Mouse (Mus musculus) intestine, embryonic 16.5 days (tissue): ENCODE measurements around the gene 2310034G01Rik. TPM values are rescaled to one million over a fixed set of nuclear protein-coding genes. Genes with fewer than 3 reads are reported as not detected.

Source experiments
- ATAC-seq: fragments of 200-750 bp; cut with Nextera tagmentation; 2 replicates; pipeline ENCODE4 v1.8.0; 2017; ENCODE audit warnings: moderate TSS enrichment, moderate library complexity
- H3K27ac ChIP-seq: fragments of 300-500 bp; sonication (generic); 2 replicates; pipeline ENCODE4 v1.5.1; 2014; ENCODE audit warnings: mild to moderate bottlenecking, low read length
- H3K27me3 ChIP-seq: fragments of 300-500 bp; sonication (generic); replicated peaks from 2 replicates; pipeline ENCODE4 v1.6.1; 2014; ENCODE audit warnings: low read length, control low read depth, mixed read lengths; ENCODE audit not compliant: control insufficient read depth, insufficient read depth
- H3K36me3 ChIP-seq: fragments of 300-500 bp; sonication (generic); 2 replicates; pipeline ENCODE4 v1.6.1; 2014; ENCODE audit warnings: low read length, control low read depth; ENCODE audit not compliant: control insufficient read depth, insufficient read depth
- H3K4me1 ChIP-seq: fragments of 300-500 bp; sonication (generic); 2 replicates; pipeline ENCODE4 v1.6.1; 2014; ENCODE audit warnings: low read length, control low read depth, mixed read lengths; ENCODE audit not compliant: control insufficient read depth, insufficient read depth
- H3K4me2 ChIP-seq: fragments of 300-500 bp; sonication (generic); 2 replicates; pipeline ENCODE4 v1.6.1; 2014; ENCODE audit warnings: low read depth, low read length, control low read depth
- H3K4me3 ChIP-seq: fragments of 300-500 bp; sonication (generic); 2 replicates; pipeline ENCODE4 v1.5.1; 2014; ENCODE audit warnings: mild to moderate bottlenecking, low read length
- H3K9ac ChIP-seq: fragments of 300-500 bp; sonication (generic); 2 replicates; pipeline ENCODE4 v1.6.1; 2014; ENCODE audit warnings: low read depth, low read length
- H3K9me3 ChIP-seq: fragments of 300-500 bp; sonication (generic); 2 replicates; pipeline ENCODE4 v1.6.1; 2016; ENCODE audit warnings: low read length, control low read depth; ENCODE audit not compliant: control insufficient read depth
- WGBS: fragments of 180-500 bp; shearing (Covaris S2); extraction: QIAGEN DNeasy Blood & Tissue Kit; methylation state at CpG from one replicate; pipeline ENCODE4 v1.1.7; 2014; 5-methylcytosine and 5-hydroxymethylcytosine counted together
- polyA plus RNA-seq: library from polyadenylated mRNA; unstranded; fragments of >200 nt; fragmentation: Nextera tagmentation; extraction: Ambion mirVana; gene quantifications from 2 replicates; pipeline ENCODE4 v1.2.1, GENCODE M21; 2015

Gene 2310034G01Rik
- polyA plus RNA-seq, 1 experiment from 2014 or later: 1.5 TPM

DNA sequence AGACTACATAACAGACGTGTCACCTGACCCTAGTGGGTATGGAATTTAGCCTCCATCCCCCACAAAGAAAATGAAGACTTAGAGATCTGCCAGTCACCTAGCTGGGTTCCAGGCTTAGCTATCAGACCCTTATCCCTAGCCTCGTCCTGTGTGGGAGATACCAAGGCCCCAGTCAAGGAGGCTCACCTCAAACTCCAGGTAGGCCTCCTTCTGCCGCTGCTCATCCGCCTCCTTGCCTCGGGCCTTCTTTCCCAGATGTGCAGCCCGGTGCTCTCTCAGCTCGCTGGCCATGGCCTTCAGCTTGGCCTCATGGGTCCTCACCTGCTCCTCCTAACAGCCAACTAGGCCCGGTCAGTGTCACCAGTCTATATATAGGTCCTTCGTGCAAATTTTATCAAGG is 37.0 kb downstream of the 2310034G01Rik start:
- H3K27me3 ChIP-seq: peaks cover 25% of the 10 kb centered on the region
- 90% methylated on average over 9 of the region's 9 CpGs for WGBS
- no peak for ATAC-seq

DNA sequence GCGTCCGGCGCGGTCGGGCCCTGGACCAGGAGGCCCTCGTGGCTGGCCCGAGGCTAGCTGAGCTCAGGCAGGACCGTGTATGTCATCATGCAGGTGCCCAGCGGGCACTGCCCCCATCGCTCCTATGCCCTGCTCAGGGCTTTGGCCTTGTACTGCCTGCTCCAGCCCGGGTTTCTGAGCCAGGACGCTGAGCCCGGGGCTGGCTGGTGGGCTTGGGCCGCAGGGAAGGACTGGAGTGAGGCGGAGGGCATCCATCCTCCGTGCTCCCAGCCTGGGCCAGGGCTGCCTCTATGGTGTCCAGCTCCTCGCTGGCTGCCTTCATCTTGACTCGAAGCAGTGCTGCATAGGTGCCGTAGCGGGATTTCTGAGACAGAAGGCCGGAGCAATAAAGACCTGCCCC is 37.5 kb downstream of the 2310034G01Rik start:
- Histone ChIP-seq H3K9me3 (no peaks in the 10 kb centered on the region), H3K27ac (no peak overlapping the region), H3K9ac (no peak overlapping the region), H3K36me3 (0 out of 2 replicates have a peak, but pooled peaks cover 8% of the 10 kb centered on the region), H3K27me3 (peaks cover 24% of the 10 kb centered on the region), H3K4me3 (no peak overlapping the region), H3K4me1 (peaks cover 20% of the 10 kb centered on the region), H3K4me2 (no peak overlapping the region)
- ATAC-seq: no peak
- WGBS: 86% methylated on average over 21 of the region's 21 CpGs

More for the DNA sequence above, 37.0 kb downstream of the 2310034G01Rik start:
- H3K9ac ChIP-seq: no peak overlapping the region
- peaks cover 24% of the 10 kb centered on the region for H3K4me1 ChIP-seq
- no peak overlapping the region for H3K27ac ChIP-seq
- H3K4me3 ChIP-seq: no peak overlapping the region
- H3K9me3 ChIP-seq: no peaks in the 10 kb centered on the region
- H3K36me3 ChIP-seq: 0 out of 2 replicates have a peak, but pooled peaks cover 8% of the 10 kb centered on the region
- H3K4me2 ChIP-seq: no peak overlapping the region

DNA sequence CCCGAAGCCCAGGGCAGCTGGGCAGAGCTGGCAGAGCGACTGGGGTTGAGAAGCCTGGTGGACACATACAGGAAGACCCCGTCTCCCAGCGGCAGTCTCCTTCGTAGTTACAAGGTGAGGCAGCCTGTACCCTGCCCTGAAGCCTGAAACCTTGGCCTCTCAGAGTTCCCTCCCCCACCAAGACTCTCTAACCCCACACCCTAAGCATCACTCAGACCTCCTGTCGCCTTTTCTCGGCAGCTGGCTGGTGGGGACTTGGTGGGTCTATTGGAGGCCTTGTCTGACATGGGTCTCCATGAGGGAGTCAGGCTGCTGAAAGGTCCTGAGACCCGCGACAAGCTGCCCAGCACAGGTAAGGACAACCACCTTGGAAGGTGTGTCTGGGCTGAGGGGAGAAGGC is 38.8 kb downstream of the 2310034G01Rik start:
- H3K27me3 ChIP-seq: peaks cover 13% of the 10 kb centered on the region
- H3K4me2 ChIP-seq: no peak overlapping the region
- no peak overlapping the region for H3K9ac ChIP-seq
- H3K27ac ChIP-seq: no peak overlapping the region
- no peak overlapping the region for H3K4me3 ChIP-seq
- no peaks in the 10 kb centered on the region for H3K9me3 ChIP-seq
- WGBS: 86% methylated on average over 9 of the region's 9 CpGs
- ATAC-seq: no peak
- H3K36me3 ChIP-seq: 0 out of 2 replicates have a peak, but pooled peaks cover 8% of the 10 kb centered on the region
- peaks cover 22% of the 10 kb centered on the region for H3K4me1 ChIP-seq

DNA sequence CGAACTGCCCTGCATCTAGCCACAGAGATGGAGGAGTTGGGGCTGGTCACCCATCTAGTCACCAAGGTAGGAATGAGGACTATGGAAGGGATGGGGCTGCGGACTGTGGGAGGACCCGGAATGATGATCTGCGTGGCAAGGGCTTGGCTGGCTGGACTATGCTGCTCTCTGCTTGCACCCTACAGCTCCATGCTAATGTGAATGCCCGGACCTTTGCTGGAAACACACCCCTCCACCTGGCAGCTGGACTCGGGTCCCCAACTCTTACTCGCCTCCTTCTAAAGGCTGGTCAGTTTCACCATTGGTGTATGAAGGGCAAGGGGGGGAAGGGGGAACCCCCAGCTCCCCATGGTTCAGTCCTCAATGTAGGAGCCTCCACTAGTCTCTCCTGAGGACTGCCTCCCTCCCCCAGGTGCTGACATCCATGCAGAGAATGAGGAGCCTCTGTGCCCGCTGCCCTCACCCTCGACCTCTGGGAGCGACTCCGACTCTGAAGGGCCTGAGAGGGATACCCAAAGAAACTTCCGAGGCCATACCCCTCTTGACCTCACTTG is 39.7 kb downstream of the 2310034G01Rik start:
- no peak overlapping the region for H3K4me2 ChIP-seq
- H3K9me3 ChIP-seq: no peaks in the 10 kb centered on the region
- H3K4me1 ChIP-seq: peaks cover 28% of the 10 kb centered on the region
- H3K36me3 ChIP-seq: 0 out of 2 replicates have a peak, but pooled peaks cover 8% of the 10 kb centered on the region
- H3K9ac ChIP-seq: no peak overlapping the region
- peaks cover 13% of the 10 kb centered on the region; the same call in 1 of the 2 replicates for H3K27me3 ChIP-seq
- no peak for ATAC-seq
- H3K27ac ChIP-seq: no peak overlapping the region
- H3K4me3 ChIP-seq: no peak overlapping the region
- 93% methylated on average over 12 of the region's 12 CpGs for WGBS

DNA sequence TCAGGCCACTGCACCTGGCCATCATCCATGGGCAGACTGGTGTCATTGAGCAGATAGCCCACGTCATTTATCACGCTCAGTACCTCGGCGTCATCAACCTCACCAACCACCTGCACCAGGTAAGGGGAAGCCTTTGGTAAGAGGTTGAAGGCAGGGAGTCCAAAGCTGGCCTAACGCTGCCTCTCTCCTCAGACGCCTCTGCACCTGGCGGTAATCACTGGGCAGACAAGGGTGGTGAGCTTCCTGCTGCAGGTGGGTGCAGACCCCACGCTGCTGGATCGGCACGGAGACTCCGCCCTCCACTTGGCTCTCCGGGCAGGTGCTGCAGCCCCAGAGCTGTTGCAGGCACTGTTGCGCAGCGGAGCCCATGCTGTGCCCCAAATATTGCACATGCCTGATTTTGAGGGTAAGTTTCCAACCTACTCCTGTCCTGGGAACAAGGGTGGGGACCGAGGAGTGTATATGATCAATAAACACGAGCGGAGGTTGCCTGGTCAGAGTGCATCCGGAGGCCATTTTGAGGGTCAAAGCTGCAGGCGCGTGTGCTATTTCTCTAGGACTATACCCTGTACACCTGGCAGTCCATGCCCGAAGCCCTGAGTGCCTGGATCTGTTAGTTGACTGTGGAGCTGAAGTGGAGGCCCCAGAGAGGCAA is 40.3 kb downstream of the 2310034G01Rik start:
- Histone ChIP-seq H3K9ac (no peak overlapping the region), H3K4me2 (no peak overlapping the region), H3K27me3 (peaks cover 13% of the 10 kb centered on the region; the same call in 1 of the 2 replicates), H3K27ac (no peak overlapping the region), H3K4me1 (peaks cover 26% of the 10 kb centered on the region), H3K4me3 (no peak overlapping the region), H3K9me3 (no peaks in the 10 kb centered on the region), H3K36me3 (0 out of 2 replicates have a peak, but pooled peaks cover 8% of the 10 kb centered on the region)
- no peak for ATAC-seq
- 79% methylated on average over 21 of the region's 21 CpGs for WGBS

DNA sequence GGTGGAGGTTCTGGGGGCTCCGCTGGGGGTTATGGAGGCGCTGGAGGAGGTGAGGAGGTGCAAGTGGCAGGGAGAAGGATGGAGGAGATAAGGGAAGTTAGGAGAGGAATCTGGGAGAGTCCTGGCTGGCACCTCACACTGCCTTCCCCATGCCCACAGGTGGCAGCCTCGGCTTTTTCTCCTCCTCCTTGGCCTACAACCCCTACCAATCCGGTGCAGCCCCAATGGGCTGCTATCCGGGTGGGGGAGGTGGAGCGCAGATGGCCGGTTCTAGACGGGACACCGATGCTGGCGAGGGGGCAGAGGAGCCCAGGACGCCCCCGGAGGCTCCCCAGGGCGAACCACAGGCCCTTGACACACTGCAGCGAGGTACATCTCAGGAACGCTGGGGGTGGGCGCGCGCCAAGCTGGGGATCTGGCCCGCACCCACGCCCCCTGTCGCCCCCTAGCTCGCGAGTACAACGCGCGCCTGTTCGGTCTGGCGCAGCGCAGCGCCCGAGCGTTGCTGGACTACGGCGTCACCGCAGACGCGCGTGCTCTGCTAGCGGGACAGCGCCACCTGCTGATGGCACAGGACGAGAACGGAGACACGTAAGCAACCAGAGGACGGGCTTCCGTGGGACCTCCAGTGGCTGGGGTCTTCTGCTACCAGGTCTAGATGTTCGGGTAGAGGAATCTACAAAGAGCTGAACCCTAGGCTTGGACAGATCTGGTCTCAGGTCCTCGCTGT is 41.2 kb downstream of the 2310034G01Rik start:
- Histone ChIP-seq H3K4me3 (peak overlapping the region; percentile 47), H3K36me3 (0 out of 2 replicates have a peak, but pooled peaks cover 8% of the 10 kb centered on the region), H3K9ac (peak overlapping the region; percentile 68), H3K27ac (no peak overlapping the region), H3K4me2 (peak overlapping the region; percentile 91), H3K4me1 (peaks cover 20% of the 10 kb centered on the region), H3K27me3 (peaks cover 6% of the 10 kb centered on the region; the same call in 1 of the 2 replicates), H3K9me3 (no peaks in the 10 kb centered on the region)
- WGBS: 3% methylated on average over 47 of the region's 47 CpGs
- ATAC-seq: peak; percentile 9; the same call in 1 of the 2 replicates

DNA sequence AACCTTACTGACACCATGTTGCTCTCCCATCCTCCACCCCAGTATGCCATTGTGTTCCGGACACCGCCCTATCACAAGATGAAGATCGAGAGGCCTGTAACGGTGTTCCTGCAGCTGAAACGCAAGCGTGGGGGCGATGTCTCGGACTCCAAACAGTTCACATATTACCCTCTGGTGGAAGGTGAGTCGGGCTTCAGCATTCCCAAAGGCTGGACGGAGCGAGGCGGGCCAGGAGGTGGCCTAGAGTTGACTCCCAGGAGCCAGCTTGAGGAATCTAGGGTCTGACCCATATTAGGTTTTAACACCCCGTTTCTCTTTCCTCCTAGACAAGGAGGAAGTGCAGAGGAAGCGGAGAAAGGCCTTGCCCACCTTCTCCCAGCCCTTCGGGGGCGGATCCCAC is 41.8 kb downstream of the 2310034G01Rik start:
- H3K9ac ChIP-seq: peak overlapping the region; percentile 68
- 74% methylated on average over 16 of the region's 16 CpGs for WGBS
- H3K9me3 ChIP-seq: no peaks in the 10 kb centered on the region
- no peak for ATAC-seq
- H3K36me3 ChIP-seq: 0 out of 2 replicates have a peak, but pooled peaks cover 8% of the 10 kb centered on the region
- H3K27ac ChIP-seq: no peak overlapping the region
- H3K4me2 ChIP-seq: peak overlapping the region; percentile 91; the same call in 1 of the 2 replicates
- H3K4me1 ChIP-seq: peaks cover 24% of the 10 kb centered on the region
- H3K27me3 ChIP-seq: peaks cover 5% of the 10 kb centered on the region; the same call in 1 of the 2 replicates
- no peak overlapping the region for H3K4me3 ChIP-seq

DNA sequence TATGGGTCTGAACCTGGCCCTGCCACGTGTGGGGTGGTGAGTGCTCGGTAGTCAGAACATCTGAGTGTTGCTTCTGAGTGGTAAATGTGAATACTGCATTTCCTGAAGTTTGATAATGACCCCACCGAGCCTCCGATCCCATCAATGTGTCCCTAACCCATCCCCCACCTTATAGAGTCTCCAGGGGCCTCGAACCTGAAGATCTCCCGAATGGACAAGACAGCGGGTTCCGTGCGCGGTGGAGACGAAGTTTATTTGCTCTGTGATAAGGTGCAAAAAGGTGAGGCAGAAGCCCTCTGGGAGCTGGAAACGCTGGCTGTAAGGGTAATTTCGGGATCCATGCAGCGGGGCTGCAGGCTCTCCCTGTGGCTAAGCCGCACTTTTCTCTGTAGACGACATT is 42.3 kb downstream of the 2310034G01Rik start:
- Histone ChIP-seq H3K4me3 (no peak overlapping the region), H3K27me3 (peaks cover 5% of the 10 kb centered on the region; the same call in 1 of the 2 replicates), H3K36me3 (0 out of 2 replicates have a peak, but pooled peaks cover 7% of the 10 kb centered on the region), H3K4me2 (no peak overlapping the region), H3K27ac (no peak overlapping the region), H3K9me3 (no peaks in the 10 kb centered on the region), H3K9ac (no peak overlapping the region), H3K4me1 (peaks cover 25% of the 10 kb centered on the region)
- WGBS: 83% methylated on average over 16 of the region's 16 CpGs
- ATAC-seq: no peak

DNA sequence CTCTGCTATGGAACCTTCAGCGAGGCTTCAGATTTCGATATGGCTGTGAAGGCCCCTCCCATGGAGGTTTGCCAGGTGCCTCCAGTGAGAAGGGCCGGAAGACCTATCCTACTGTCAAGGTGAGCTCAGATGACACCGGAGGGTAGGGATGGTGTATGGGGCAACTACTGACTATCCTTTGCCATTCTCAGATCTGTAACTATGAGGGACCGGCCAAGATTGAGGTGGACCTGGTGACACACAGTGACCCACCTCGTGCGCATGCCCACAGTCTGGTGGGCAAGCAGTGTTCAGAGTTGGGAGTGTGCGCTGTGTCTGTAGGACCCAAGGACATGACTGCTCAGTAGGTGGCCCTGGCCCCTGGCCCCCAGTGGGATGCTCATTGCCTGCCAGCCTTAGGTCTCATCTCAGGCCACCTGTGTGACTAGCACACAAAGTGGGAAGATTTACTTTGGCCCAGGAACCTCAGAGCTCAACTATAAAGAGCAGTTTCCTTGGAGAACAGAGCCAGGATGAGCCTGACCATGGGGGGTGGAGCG is 43.3 kb downstream of the 2310034G01Rik start:
- H3K9me3 ChIP-seq: no peaks in the 10 kb centered on the region
- ATAC-seq: no peak
- H3K4me2 ChIP-seq: no peak overlapping the region
- peaks cover 5% of the 10 kb centered on the region; the same call in 1 of the 2 replicates for H3K27me3 ChIP-seq
- H3K27ac ChIP-seq: no peak overlapping the region
- WGBS: 92% methylated on average over 9 of the region's 9 CpGs
- H3K4me1 ChIP-seq: peaks cover 25% of the 10 kb centered on the region
- no peak overlapping the region for H3K9ac ChIP-seq
- H3K4me3 ChIP-seq: no peak overlapping the region
- 0 out of 2 replicates have a peak, but pooled peaks cover 3% of the 10 kb centered on the region for H3K36me3 ChIP-seq
